ENCODE assay signal across 9 mouse cellular contexts in genomic region chr5:35131773-35132172, GRCm38 (mm10). TPM values are rescaled to one million over a fixed set of nuclear protein-coding genes. Genes with fewer than 3 reads are reported as not detected.
DNase-seq lines count a peak whose midpoint lies in the region; ATAC-seq and TF ChIP-seq lines count a peak whose summit lies in the region.
"Had no signal": no experiment of that assay in that cellular context is flagged by ENCODE, and none has a peak within 500 bp of the region (broad histone marks: within the 10 kb centered on the region; RNA-seq: fewer than 3 reads in every experiment).

No protein-coding gene starts in this region.

- no peaks in the 10 kb centered on the region for H3K79me2 ChIP-seq in MEL (ENCODE audit: control insufficient read depth, insufficient read depth, low read length, poor library complexity)

- 8% methylated on average over 7 of the region's 7 CpGs for WGBS in forebrain, embryonic 14.5 days

- peaks cover 4% of the 10 kb centered on the region in 2 experiments; a peak in 2 of 4 replicates for H3K27me3 ChIP-seq in MEL (ENCODE audit: control insufficient read depth in 1 of 2, insufficient read depth in 2 of 2, low read length in 2 of 2)
- no peaks in the 10 kb centered on the region for H3K27me3 ChIP-seq in forebrain, embryonic 14.5 days (replicated peaks; ENCODE audit: control insufficient read depth, insufficient read depth, low read length)

- H3K27ac ChIP-seq in MEL (ENCODE audit: control insufficient read depth, low read depth, low read length), result no peak overlapping the region
- H3K27ac ChIP-seq in forebrain, embryonic 14.5 days (ENCODE audit: low read depth, low read length), result no peak overlapping the region
- H3K27ac ChIP-seq: liver, embryonic 15.5 days had no signal

- no peak overlapping the region for H3K4me2 ChIP-seq in forebrain, embryonic 14.5 days (ENCODE audit: low read length)
- H3K4me2 ChIP-seq: liver, embryonic 15.5 days had no signal

- TF ChIP-seq CTCF in MEL (IDR thresholded peaks at IDR 0.05 in 2 of 3, conservative IDR thresholded peaks at IDR 0.05 in 1 of 3; ENCODE audit: control insufficient read depth in 1 of 3, insufficient read depth in 1 of 3, low read depth in 2 of 3, low read length in 3 of 3, poor library complexity in 1 of 3, severe bottlenecking in 1 of 3), result peak; percentile 79 to 89 (median 89)

- no peak overlapping the region for H3K9ac ChIP-seq in MEL (ENCODE audit: control insufficient read depth, low read depth, low read length, poor library complexity, severe bottlenecking)
- H3K9ac ChIP-seq in forebrain, embryonic 14.5 days (ENCODE audit: low read length), result no peak overlapping the region
- H3K9ac ChIP-seq: liver, embryonic 15.5 days had no signal

- TF ChIP-seq EP300 in MEL (IDR thresholded peaks at IDR 0.05; ENCODE audit: low read depth in 1 of 2, low read length in 2 of 2), result no peak

- H3K4me1 ChIP-seq in MEL (ENCODE audit: control insufficient read depth in 1 of 2, insufficient read depth in 2 of 2, low read length in 2 of 2), result no peaks in the 10 kb centered on the region
- no peaks in the 10 kb centered on the region for H3K4me1 ChIP-seq in forebrain, embryonic 14.5 days (ENCODE audit: control insufficient read depth, insufficient read depth, low read length)
- H3K4me1 ChIP-seq: liver, embryonic 15.5 days had no signal

- no peak for TF ChIP-seq POLR2A in MEL (IDR thresholded peaks at IDR 0.05; ENCODE audit: control insufficient read depth in 1 of 2, insufficient read depth in 1 of 2, low read depth in 1 of 2, low read length in 2 of 2, poor library complexity in 1 of 2)

- no peaks in the 10 kb centered on the region for H3K9me3 ChIP-seq in MEL (replicated peaks; ENCODE audit: insufficient read depth, low read length)
- no peaks in the 10 kb centered on the region for H3K9me3 ChIP-seq in forebrain, embryonic 14.5 days (replicated peaks; ENCODE audit: control insufficient read depth, low read length)
- H3K9me3 ChIP-seq: liver, embryonic 15.5 days had no signal

- no peaks in the 10 kb centered on the region for H3K36me3 ChIP-seq in MEL (ENCODE audit: control insufficient read depth in 1 of 2, insufficient read depth in 2 of 2, low read length in 2 of 2)
- no peaks in the 10 kb centered on the region for H3K36me3 ChIP-seq in forebrain, embryonic 14.5 days (ENCODE audit: control insufficient read depth, insufficient read depth, low read length)
- H3K36me3 ChIP-seq: liver, embryonic 15.5 days had no signal

- peak; percentile 77 for DNase-seq in MEL (ENCODE audit: low read depth, low spot score)
- DNase-seq in cerebellum, adult 11 months, result peak; percentile 93
- DNase-seq in forebrain, embryonic 14.5 days (ENCODE audit: low spot score), result peak; percentile 89
- DNase-seq in layer of hippocampus, postnatal 10 days (ENCODE audit: low spot score in 2 of 2), result peak; percentile 92 to 93
- DNase-seq in lung, postnatal 36 days, result peak; percentile 92
- DNase-seq in retina, embryonic 14.5 days (ENCODE audit: low spot score), result peak; percentile 87
- peak; percentile 68 for DNase-seq in thymus, postnatal 25 days

- peak; percentile 50 for TF ChIP-seq RAD21 in MEL (IDR thresholded peaks at IDR 0.05; ENCODE audit: low read depth, low read length)

- ATAC-seq in forebrain, embryonic 14.5 days, result peak; percentile 61
- ATAC-seq in hematopoietic stem cell, adult 5-6 weeks (replicated peaks in 1 of 2; ENCODE audit: insufficient read depth in 1 of 2, low FRiP score in 2 of 2, low TSS enrichment in 1 of 2, low read depth in 1 of 2, poor library complexity in 2 of 2, severe bottlenecking in 2 of 2), result peak; percentile 70 to 82

- H3K4me3 ChIP-seq in MEL (ENCODE audit: control insufficient read depth in 1 of 2, insufficient read depth in 1 of 2, low read depth in 2 of 2, low read length in 2 of 2), result no peak overlapping the region
- H3K4me3 ChIP-seq in forebrain, embryonic 14.5 days (ENCODE audit: low read depth, low read length), result no peak overlapping the region
- H3K4me3 ChIP-seq: liver, embryonic 15.5 days had no signal

TF ChIP-seq in MEL, 35 proteins besides CTCF, POLR2A, EP300 and RAD21:
- TF ChIP-seq SMC3 (IDR thresholded peaks at IDR 0.05; ENCODE audit: low read depth, low read length), result peak; percentile 69
- peak; percentile 40; the same call in 1 of the 2 replicates for TF ChIP-seq ZC3H11A (IDR thresholded peaks at IDR 0.05; ENCODE audit: low read depth, low read length)
- no peak for TF ChIP-seq GABPA (IDR thresholded peaks at IDR 0.05; ENCODE audit: low read depth, low read length)

RNA-seq across cellular contexts. Expression of gene Lrpap1, which starts 26.2 kb away (rescaled TPM):
- total RNA-seq in MEL (2012; rRNA removed), result 41.6 and 45.0 TPM in 2 replicates
- 10 to 100 TPM in 1 of 2 experiments, not detected in 1; 74.7 TPM for polyA plus RNA-seq in MEL (2012; ENCODE audit: insufficient read depth in 1 of 2, insufficient read length in 2 of 2, low read depth in 1 of 2, low replicate concordance in 2 of 2, missing spikeins in 1 of 2)
- 162 and 169 TPM in 2 replicates for polyA plus RNA-seq in forebrain, embryonic 14.5 days (2014; fragmentation: Nextera tagmentation; extraction: Ambion mirVana)
- total RNA-seq in hematopoietic stem cell, adult 5-6 weeks (2017), result 67.4 and 68.4 TPM in 2 replicates
- total RNA-seq in layer of hippocampus, postnatal 10 days (2021), result 100 to 1,000 TPM; 130 to 149 TPM
